Mouse (Mus musculus): ENCODE results near the gene Gtsf1. TPM values are rescaled to one million over a fixed set of nuclear protein-coding genes. Genes with fewer than 3 reads are reported as not detected.

Gene Gtsf1
- polyA plus RNA-seq, 1 experiment from 2014 or later = not detected

DNA sequence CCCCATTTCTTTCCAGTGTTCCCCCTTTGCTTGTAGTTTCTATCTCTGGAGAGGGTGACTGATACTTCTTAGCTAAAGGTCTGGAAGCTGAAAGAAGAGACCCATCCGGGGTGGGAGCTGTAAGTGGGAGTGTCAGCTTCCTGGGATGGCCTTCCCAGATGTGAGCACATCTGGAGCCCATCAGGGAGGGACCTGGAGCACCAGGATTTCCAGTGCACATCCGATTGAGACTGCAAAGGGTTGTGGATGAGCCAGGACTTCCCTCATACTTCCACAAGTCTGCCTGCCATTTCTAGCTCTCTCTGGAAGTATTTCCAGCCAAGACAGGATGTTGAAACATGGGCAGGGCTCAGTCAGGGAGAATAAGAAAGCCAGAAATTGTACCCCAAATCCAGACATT is 59.1 kb downstream of the Gtsf1 start:
- peaks cover 11% of the 10 kb centered on the region for H3K4me1 ChIP-seq (ENCODE audit: control insufficient read depth, low read depth, low read length)
- H3K9me3 ChIP-seq (replicated peaks; ENCODE audit: control insufficient read depth, low read length) = no peaks in the 10 kb centered on the region
- H3K36me3 ChIP-seq (ENCODE audit: control insufficient read depth, insufficient read depth) = no peaks in the 10 kb centered on the region
- no peak overlapping the region for H3K9ac ChIP-seq (ENCODE audit: low read depth, low read length)
- ATAC-seq (ENCODE audit: low read depth) = no peak
- H3K4me3 ChIP-seq (ENCODE audit: low read depth, low read length) = no peak overlapping the region
- 19% methylated on average over 2 of the region's 2 CpGs for WGBS (ENCODE audit: insufficient replicate concordance)
- no peak overlapping the region for H3K4me2 ChIP-seq (ENCODE audit: low read depth, low read length)
- no peak overlapping the region for H3K27ac ChIP-seq (ENCODE audit: low read length)
- peaks cover 3% of the 10 kb centered on the region for H3K27me3 ChIP-seq (ENCODE audit: control insufficient read depth, insufficient read depth, low read depth, low read length)

DNA sequence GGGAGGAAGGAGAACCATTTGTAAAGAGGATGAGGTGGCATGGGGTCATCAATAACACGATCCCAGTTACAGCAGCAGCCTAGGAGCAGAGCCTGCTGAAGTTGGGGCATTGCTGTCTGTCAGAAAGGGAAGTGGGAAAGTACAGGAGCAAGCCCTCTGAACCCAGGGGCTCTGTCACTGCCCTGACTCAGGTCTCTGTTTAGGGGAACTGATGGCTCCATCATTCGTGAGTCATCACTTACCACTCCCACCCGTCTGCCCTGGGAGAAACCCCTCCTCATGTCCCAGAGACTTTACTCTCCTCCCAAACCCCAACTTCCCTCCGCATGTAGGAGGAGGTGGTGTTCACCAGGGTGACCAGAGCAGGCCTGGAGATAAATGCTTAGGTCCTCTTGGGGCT is 59.8 kb downstream of the Gtsf1 start:
- peaks cover 13% of the 10 kb centered on the region for H3K4me1 ChIP-seq (ENCODE audit: control insufficient read depth, low read depth, low read length)
- 7% methylated on average over 4 of the region's 4 CpGs for WGBS (ENCODE audit: insufficient replicate concordance)
- H3K9ac ChIP-seq (ENCODE audit: low read depth, low read length) = no peak overlapping the region
- H3K36me3 ChIP-seq (ENCODE audit: control insufficient read depth, insufficient read depth) = no peaks in the 10 kb centered on the region
- no peaks in the 10 kb centered on the region for H3K9me3 ChIP-seq (replicated peaks; ENCODE audit: control insufficient read depth, low read length)
- no peak overlapping the region for H3K27ac ChIP-seq (ENCODE audit: low read length)
- peaks cover 6% of the 10 kb centered on the region for H3K27me3 ChIP-seq (ENCODE audit: control insufficient read depth, insufficient read depth, low read depth, low read length)
- 0 out of 2 replicates have a peak, but pooled peaks have one; percentile 2 for ATAC-seq (ENCODE audit: low read depth)
- no peak overlapping the region for H3K4me3 ChIP-seq (ENCODE audit: low read depth, low read length)
- H3K4me2 ChIP-seq (ENCODE audit: low read depth, low read length) = no peak overlapping the region

DNA sequence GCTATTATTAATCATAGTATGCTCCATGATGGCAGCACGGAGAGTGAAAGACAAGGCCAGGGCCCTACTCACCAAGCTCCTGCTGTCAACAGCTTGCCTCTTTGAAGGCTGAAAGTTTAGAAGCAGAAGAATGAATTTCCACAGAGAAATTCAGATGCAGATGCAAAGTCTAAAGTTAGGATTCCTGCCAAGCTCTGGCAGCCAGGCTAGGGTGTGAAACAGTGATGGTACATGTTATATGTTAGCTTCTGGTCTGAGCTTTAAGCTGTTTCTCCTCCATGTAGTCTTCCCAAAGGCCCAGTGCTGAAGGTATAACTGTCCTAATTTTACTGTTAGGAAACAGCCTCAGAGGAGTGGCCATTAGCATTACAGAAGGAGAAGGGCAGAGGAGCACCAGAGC is 61.1 kb downstream of the Gtsf1 start:
- Histone ChIP-seq H3K27ac (ENCODE audit: low read length) (no peak overlapping the region), H3K9me3 (replicated peaks; ENCODE audit: control insufficient read depth, low read length) (no peaks in the 10 kb centered on the region), H3K9ac (ENCODE audit: low read depth, low read length) (no peak overlapping the region), H3K27me3 (ENCODE audit: control insufficient read depth, insufficient read depth, low read depth, low read length) (peaks cover 6% of the 10 kb centered on the region), H3K4me2 (ENCODE audit: low read depth, low read length) (no peak overlapping the region), H3K4me3 (ENCODE audit: low read depth, low read length) (no peak overlapping the region), H3K4me1 (ENCODE audit: control insufficient read depth, low read depth, low read length) (peaks cover 24% of the 10 kb centered on the region), H3K36me3 (ENCODE audit: control insufficient read depth, insufficient read depth) (no peaks in the 10 kb centered on the region)
- WGBS (ENCODE audit: insufficient replicate concordance) = 59% methylated on average over 1 of the region's 1 CpGs
- ATAC-seq (ENCODE audit: low read depth) = no peak

DNA sequence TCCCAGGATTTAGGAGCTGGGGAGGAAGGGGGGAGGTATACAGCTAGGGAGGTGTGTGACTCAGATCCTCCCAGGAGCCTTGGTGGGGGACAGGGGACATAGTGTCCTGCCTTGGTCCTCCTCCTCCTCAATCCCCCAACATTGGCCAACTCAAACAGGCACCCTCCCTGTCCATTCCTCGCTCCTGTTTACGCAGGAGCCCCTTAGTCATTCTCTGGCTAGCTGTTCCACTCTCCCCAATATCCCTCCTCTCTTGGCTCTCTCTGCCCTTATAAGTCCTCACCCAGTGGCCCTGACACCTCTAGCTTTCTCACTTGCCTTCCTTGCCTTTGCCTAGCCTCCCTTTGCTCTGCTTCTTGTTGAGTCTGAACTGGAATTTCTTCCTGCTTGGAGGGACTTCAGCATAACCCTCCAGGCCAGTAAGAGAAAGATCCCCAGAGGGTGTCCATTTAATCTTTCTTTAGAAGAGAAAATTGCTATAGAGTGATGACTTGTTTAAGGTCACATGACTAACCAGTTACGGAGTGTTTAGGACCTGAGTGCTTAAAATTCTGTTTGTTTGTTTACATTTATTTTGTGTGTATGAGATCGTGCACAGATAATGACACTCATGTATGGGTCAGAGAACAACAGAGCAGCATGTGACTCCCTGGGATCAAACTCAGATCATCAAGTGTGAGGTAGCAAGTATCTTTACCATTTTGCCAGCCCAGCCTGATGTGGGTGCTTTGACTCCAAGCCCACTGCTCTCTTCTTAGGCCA is 61.9 kb downstream of the Gtsf1 start:
- Histone ChIP-seq H3K4me3 (ENCODE audit: low read depth, low read length) (no peak overlapping the region), H3K9ac (ENCODE audit: low read depth, low read length) (no peak overlapping the region), H3K27ac (ENCODE audit: low read length) (no peak overlapping the region), H3K36me3 (ENCODE audit: control insufficient read depth, insufficient read depth) (no peaks in the 10 kb centered on the region), H3K4me2 (ENCODE audit: low read depth, low read length) (no peak overlapping the region), H3K4me1 (ENCODE audit: control insufficient read depth, low read depth, low read length) (peaks cover 30% of the 10 kb centered on the region), H3K9me3 (replicated peaks; ENCODE audit: control insufficient read depth, low read length) (no peaks in the 10 kb centered on the region), H3K27me3 (ENCODE audit: control insufficient read depth, insufficient read depth, low read depth, low read length) (peaks cover 6% of the 10 kb centered on the region)
- ATAC-seq (ENCODE audit: low read depth) = no peak
- 78% methylated on average over 4 of the region's 4 CpGs for WGBS (ENCODE audit: insufficient replicate concordance)

DNA sequence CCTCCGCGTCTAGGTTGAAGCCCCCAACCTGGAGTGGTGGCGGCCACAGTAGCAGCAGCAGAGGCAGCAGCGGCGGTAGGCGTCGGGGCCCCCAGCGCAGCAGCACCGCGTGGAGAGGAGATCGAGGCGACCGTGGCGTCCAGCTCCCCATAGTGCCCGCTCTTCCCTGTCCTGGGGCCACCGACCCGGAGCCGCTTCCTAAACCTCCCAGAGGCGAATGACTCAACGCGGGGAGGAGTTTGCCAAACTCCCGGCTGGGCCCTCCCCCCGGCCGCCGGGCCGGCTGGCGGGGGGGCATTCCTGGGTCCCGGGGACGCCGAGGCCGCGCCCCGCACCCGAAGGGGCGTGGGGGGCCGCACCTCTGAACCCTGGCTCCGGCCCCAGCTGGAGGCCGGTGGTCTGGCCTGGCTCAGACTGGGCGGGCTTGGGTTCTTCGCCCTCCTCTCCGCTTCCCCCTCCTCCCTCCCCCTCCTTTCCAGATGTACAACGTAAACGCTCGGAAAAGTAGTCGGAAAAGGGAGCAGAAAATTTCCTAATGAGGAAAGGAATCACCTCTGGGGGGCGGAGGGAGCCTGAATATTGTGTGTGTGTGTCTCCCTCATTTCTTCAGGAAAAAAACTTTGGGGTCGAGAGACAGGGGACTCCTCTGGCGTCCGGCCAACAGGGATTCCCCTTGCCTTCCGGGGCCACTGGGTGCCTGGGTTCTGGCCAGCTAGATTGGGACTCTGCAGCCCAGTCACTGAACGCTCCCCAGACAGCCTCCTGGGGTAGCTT is 63.7 kb downstream of the Gtsf1 start, which contains the start of gene Itga5:
TSS of gene Itga5 (minus strand) at position 388 of the 774 bp plus-strand sequence.
- peaks cover 40% of the 10 kb centered on the region for H3K4me1 ChIP-seq (ENCODE audit: control insufficient read depth, low read depth, low read length)
- peak; percentile 53 for ATAC-seq (ENCODE audit: low read depth)
- H3K27me3 ChIP-seq (ENCODE audit: control insufficient read depth, insufficient read depth, low read depth, low read length) = peaks cover 6% of the 10 kb centered on the region
- H3K36me3 ChIP-seq (ENCODE audit: control insufficient read depth, insufficient read depth) = no peaks in the 10 kb centered on the region
- peak within 1 kb of the TSS; percentile 76 for H3K4me3 ChIP-seq (ENCODE audit: low read depth, low read length)
- peak within 1 kb of the TSS; percentile 86 for H3K27ac ChIP-seq (ENCODE audit: low read length)
- no peaks in the 10 kb centered on the region for H3K9me3 ChIP-seq (replicated peaks; ENCODE audit: control insufficient read depth, low read length)
- H3K4me2 ChIP-seq (ENCODE audit: low read depth, low read length) = peak within 1 kb of the TSS; percentile 85
- under 1% methylated on average over 50 of the region's 51 CpGs for WGBS (ENCODE audit: insufficient replicate concordance)
- peak within 1 kb of the TSS; percentile 86 for H3K9ac ChIP-seq (ENCODE audit: low read depth, low read length)

DNA sequence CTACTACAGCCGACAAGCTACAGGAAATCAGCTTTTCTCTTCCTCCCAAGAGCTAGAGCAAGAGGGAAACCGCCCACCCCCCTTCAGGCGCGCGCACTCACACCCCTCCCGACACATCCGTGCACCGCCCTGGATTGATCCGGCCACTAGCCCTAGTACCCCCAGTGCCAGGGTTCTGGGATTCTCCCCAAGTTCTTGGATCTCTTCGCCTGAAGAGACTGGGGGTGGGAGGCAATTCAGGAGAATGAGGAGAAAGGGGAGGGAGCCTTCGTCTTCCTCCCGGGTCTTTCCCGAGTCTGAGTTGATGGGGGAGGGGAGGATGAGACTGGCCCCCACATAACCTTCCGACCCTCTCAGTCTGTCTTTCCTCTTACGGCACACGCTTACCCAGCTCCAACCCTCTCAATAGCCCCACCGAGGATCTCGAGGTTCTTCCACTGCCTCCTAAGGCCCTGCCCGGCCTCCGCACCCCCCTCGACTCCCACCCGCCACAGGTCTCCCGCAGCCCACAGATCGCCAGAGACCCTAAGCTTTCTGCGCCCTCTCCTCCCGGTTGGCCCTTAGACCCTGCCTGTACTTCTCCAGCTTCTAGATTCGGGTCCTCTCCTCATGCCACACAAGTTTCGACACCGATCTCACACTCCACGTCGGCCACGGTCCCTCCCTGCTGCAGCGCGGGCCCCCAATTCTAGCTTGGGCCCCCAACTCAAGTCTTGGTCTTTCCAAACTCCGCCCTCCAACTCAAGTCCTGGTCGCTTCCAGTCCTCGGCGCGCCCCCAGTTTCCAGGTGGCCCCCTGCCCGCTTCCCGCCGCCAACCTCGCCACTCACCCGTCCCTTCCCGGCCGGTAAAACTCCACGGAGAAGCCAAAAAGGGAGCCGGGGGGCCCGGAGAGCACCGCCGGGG is 64.5 kb downstream of the Gtsf1 start:
- no peaks in the 10 kb centered on the region for H3K9me3 ChIP-seq (replicated peaks; ENCODE audit: control insufficient read depth, low read length)
- peak overlapping the region; percentile 86 for H3K27ac ChIP-seq (ENCODE audit: low read length)
- H3K9ac ChIP-seq (ENCODE audit: low read depth, low read length) = peak overlapping the region; percentile 86
- H3K36me3 ChIP-seq (ENCODE audit: control insufficient read depth, insufficient read depth) = no peaks in the 10 kb centered on the region
- H3K27me3 ChIP-seq (ENCODE audit: control insufficient read depth, insufficient read depth, low read depth, low read length) = peaks cover 6% of the 10 kb centered on the region
- ATAC-seq (ENCODE audit: low read depth) = 0 out of 2 replicates have a peak, but pooled peaks have one; percentile 27
- H3K4me1 ChIP-seq (ENCODE audit: control insufficient read depth, low read depth, low read length) = peaks cover 46% of the 10 kb centered on the region
- H3K4me2 ChIP-seq (ENCODE audit: low read depth, low read length) = peak overlapping the region; percentile 85
- H3K4me3 ChIP-seq (ENCODE audit: low read depth, low read length) = peak overlapping the region; percentile 76
- under 1% methylated on average over 50 of the region's 51 CpGs for WGBS (ENCODE audit: insufficient replicate concordance)

DNA sequence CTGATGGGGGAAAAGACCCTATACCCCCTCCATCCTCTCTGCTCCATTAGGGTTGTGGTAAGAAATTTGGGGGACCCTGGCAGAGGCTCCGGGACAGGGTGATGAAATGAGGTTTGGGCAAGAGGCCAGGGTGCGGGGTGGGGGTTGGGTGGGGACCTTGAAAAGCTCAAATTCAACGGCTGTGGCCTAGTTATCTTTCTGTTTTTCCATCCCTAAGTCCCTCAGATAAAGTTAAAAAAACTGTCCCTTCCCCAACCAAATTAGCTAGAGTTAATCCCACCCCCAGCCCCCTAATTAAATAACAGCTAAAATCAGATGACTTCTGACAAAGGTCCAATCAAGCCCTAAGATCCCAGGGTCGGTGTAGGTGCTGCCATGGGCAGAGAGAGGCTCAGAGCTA is 65.5 kb downstream of the Gtsf1 start:
- peaks cover 49% of the 10 kb centered on the region for H3K4me1 ChIP-seq (ENCODE audit: control insufficient read depth, low read depth, low read length)
- WGBS (ENCODE audit: insufficient replicate concordance) = 5% methylated on average over 4 of the region's 4 CpGs
- no peaks in the 10 kb centered on the region for H3K9me3 ChIP-seq (replicated peaks; ENCODE audit: control insufficient read depth, low read length)
- peaks cover 6% of the 10 kb centered on the region for H3K27me3 ChIP-seq (ENCODE audit: control insufficient read depth, insufficient read depth, low read depth, low read length)
- peak overlapping the region; percentile 76 for H3K4me3 ChIP-seq (ENCODE audit: low read depth, low read length)
- no peak for ATAC-seq (ENCODE audit: low read depth)
- peak overlapping the region; percentile 86 for H3K27ac ChIP-seq (ENCODE audit: low read length)
- H3K4me2 ChIP-seq (ENCODE audit: low read depth, low read length) = peak overlapping the region; percentile 85
- no peaks in the 10 kb centered on the region for H3K36me3 ChIP-seq (ENCODE audit: control insufficient read depth, insufficient read depth)
- H3K9ac ChIP-seq (ENCODE audit: low read depth, low read length) = peak overlapping the region; percentile 86

DNA sequence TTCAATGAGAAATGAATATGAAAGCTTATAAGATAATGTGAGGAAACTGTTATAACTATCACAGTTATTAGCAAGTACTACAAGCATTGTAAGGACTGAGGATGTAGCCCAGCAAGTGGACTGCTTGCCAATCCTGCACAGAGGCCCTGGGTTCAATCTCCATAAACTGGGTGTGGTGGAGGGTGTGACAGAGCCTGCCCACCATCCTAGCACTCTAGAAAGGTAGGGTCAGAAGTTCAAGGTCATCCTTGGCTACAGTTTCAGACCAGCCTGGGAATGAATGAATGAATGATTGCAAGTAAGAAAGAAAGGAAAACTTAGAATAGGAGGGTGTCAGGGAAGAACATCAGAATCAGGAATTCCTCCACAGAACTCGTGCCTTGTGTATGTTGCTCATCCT is 66.5 kb downstream of the Gtsf1 start:
- no peak for ATAC-seq (ENCODE audit: low read depth)
- peak overlapping the region; percentile 42; the same call in 1 of the 2 replicates for H3K27ac ChIP-seq (ENCODE audit: low read length)
- H3K27me3 ChIP-seq (ENCODE audit: control insufficient read depth, insufficient read depth, low read depth, low read length) = peaks cover 6% of the 10 kb centered on the region
- peaks cover 58% of the 10 kb centered on the region for H3K4me1 ChIP-seq (ENCODE audit: control insufficient read depth, low read depth, low read length)
- no peaks in the 10 kb centered on the region for H3K9me3 ChIP-seq (replicated peaks; ENCODE audit: control insufficient read depth, low read length)
- 24% methylated on average over 1 of the region's 1 CpGs for WGBS (ENCODE audit: insufficient replicate concordance)
- H3K4me3 ChIP-seq (ENCODE audit: low read depth, low read length) = no peak overlapping the region
- H3K9ac ChIP-seq (ENCODE audit: low read depth, low read length) = no peak overlapping the region
- peak overlapping the region; percentile 85; the same call in 1 of the 2 replicates for H3K4me2 ChIP-seq (ENCODE audit: low read depth, low read length)
- H3K36me3 ChIP-seq (ENCODE audit: control insufficient read depth, insufficient read depth) = no peaks in the 10 kb centered on the region

Measured in liver, embryonic 16.5 days (tissue).